Mouse (Mus musculus): Measurements from ENCODE around the gene Tsnaxip1. TPM values are rescaled to one million over a fixed set of nuclear protein-coding genes. Genes with fewer than 3 reads are reported as not detected.

Gene Tsnaxip1
- not detected for polyA plus RNA-seq (2014; fragmentation: Illumina TruSeq; extraction: RNeasy Lipid Tissue Mini Kit (QIAGEN cat#74804); ENCODE audit: low read depth, low replicate concordance)

GRCm38 (mm10) chr8:105826861-105827848, at the start of gene Tsnaxip1, which contains the start of gene Ranbp10:
Gene Tsnaxip1, plus strand, starts transcription at chr8:105827731.
Gene Ranbp10, minus strand, starts transcription at chr8:105827350.

DNA sequence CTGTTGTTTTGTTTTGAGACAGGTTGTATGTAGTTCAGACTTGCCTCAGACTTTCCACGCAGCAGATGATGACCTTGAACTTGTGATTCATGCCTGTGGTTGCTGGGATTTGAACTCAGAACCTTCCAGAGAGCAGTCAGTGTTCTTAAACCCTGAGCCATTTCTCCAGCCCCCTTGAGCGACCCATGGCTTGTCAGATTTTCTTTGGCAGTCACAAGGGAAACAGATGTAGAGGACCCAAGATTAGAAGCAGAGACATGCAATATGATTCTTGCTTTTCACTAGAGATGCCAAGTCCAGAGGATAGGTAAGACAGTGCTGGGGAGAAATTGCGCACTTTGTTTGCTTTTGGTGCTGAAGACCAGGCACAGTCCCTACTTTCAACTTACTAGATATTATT, 25.6 kb downstream of the Tsnaxip1 start, which contains the start of gene Cenpt:
TSS of gene Cenpt (minus strand) at position 101 of the 400 bp plus-strand sequence.

DNA sequence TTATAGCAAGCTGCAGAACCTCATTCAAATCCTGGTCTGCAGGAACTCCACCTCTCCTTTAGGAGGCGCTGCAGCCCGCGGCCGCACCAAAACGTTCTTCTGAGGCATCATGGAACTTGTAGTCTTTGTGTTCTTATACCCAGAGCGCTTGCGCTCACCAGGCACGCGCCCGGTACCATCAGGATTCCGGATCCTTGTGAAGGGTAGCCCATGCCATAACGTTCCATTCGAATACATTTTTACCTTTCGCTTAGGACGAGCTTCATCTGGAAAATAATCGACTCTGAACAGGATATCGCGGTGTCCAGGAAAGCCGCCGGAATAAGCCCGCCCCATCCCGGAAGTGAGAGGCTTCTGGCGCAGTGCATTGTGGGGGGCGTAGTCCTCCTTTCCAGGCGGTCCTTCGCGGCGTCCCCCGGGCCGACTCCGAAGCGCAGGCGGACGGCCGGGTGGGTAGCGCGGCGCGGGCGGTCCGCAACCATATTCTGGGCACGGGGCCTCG, 27.2 kb downstream of the Tsnaxip1 start, which contains the start of gene Thap11:
TSS of gene Thap11 (plus strand) at position 418 of the 502 bp plus-strand sequence.

GRCm38 (mm10) chr8:105860143-105860981, 32.8 kb downstream of the Tsnaxip1 start, which contains the start of gene Nutf2:
Gene Nutf2, plus strand, starts transcription at chr8:105860580.

GRCm38 (mm10) chr8:105880754-105881520, 53.4 kb downstream of the Tsnaxip1 start, which contains the start of gene Edc4:
Gene Edc4, plus strand, starts transcription at chr8:105880881.

DNA sequence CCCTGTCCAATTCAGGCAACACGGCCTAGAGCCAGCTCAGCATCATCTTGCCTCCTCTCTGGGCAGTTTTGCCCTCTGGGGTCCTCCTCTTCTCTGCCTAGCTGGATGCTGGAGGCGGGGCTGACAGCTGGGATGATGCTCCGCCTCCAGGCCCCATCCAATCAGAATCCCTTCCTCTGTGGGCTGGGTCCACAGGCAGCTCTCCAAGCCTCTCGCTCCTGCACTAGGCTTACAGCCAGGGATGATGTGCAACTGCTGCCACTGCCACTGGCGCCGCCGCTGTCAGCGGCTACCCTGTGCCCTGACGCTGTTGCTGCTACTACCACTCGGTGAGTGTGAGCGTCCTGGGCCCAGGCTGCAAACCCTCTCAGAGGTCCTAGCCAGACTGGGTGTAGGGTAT, 65.8 kb downstream of the Tsnaxip1 start, which contains the start of gene Nrn1l:
TSS of gene Nrn1l (plus strand) at position 229 of the 400 bp plus-strand sequence.

Other genes starting within 250 kb of the Tsnaxip1 start
- 0.93 TPM for gene Ripor1, start 222.5 kb upstream of the Tsnaxip1 start, polyA plus RNA-seq (2014; fragmentation: Illumina TruSeq; extraction: RNeasy Lipid Tissue Mini Kit (QIAGEN cat#74804); ENCODE audit: low read depth, low replicate concordance)
- 70.9 TPM for gene Ctcf, start 191.2 kb upstream of the Tsnaxip1 start, polyA plus RNA-seq (2014; fragmentation: Illumina TruSeq; extraction: RNeasy Lipid Tissue Mini Kit (QIAGEN cat#74804); ENCODE audit: low read depth, low replicate concordance)
- not detected for gene Agrp, start 190.3 kb upstream of the Tsnaxip1 start, polyA plus RNA-seq (2014; fragmentation: Illumina TruSeq; extraction: RNeasy Lipid Tissue Mini Kit (QIAGEN cat#74804); ENCODE audit: low read depth, low replicate concordance)
- gene Carmil2, start 141.5 kb upstream of the Tsnaxip1 start, polyA plus RNA-seq (2014; fragmentation: Illumina TruSeq; extraction: RNeasy Lipid Tissue Mini Kit (QIAGEN cat#74804); ENCODE audit: low read depth, low replicate concordance) = not detected
- gene Acd, start 126.6 kb upstream of the Tsnaxip1 start, polyA plus RNA-seq (2014; fragmentation: Illumina TruSeq; extraction: RNeasy Lipid Tissue Mini Kit (QIAGEN cat#74804); ENCODE audit: low read depth, low replicate concordance) = 1.1 TPM
- gene Pard6a, start 126.6 kb upstream of the Tsnaxip1 start, polyA plus RNA-seq (2014; fragmentation: Illumina TruSeq; extraction: RNeasy Lipid Tissue Mini Kit (QIAGEN cat#74804); ENCODE audit: low read depth, low replicate concordance) = not detected
- gene 4933405L10Rik, start 120.1 kb upstream of the Tsnaxip1 start, polyA plus RNA-seq (2014; fragmentation: Illumina TruSeq; extraction: RNeasy Lipid Tissue Mini Kit (QIAGEN cat#74804); ENCODE audit: low read depth, low replicate concordance) = not detected
- not detected for gene Enkd1, start 119.5 kb upstream of the Tsnaxip1 start, polyA plus RNA-seq (2014; fragmentation: Illumina TruSeq; extraction: RNeasy Lipid Tissue Mini Kit (QIAGEN cat#74804); ENCODE audit: low read depth, low replicate concordance)
- gene Gfod2, start 69.1 kb upstream of the Tsnaxip1 start, polyA plus RNA-seq (2014; fragmentation: Illumina TruSeq; extraction: RNeasy Lipid Tissue Mini Kit (QIAGEN cat#74804); ENCODE audit: low read depth, low replicate concordance) = 0.20 TPM
- 4.1 TPM for gene Ranbp10, start 381 bp upstream of the Tsnaxip1 start, polyA plus RNA-seq (2014; fragmentation: Illumina TruSeq; extraction: RNeasy Lipid Tissue Mini Kit (QIAGEN cat#74804); ENCODE audit: low read depth, low replicate concordance)
- gene Cenpt, start 25.5 kb downstream of the Tsnaxip1 start, polyA plus RNA-seq (2014; fragmentation: Illumina TruSeq; extraction: RNeasy Lipid Tissue Mini Kit (QIAGEN cat#74804); ENCODE audit: low read depth, low replicate concordance) = 0.69 TPM
- gene Thap11, start 27.4 kb downstream of the Tsnaxip1 start, polyA plus RNA-seq (2014; fragmentation: Illumina TruSeq; extraction: RNeasy Lipid Tissue Mini Kit (QIAGEN cat#74804); ENCODE audit: low read depth, low replicate concordance) = 11.1 TPM
- gene Nutf2, start 32.8 kb downstream of the Tsnaxip1 start, polyA plus RNA-seq (2014; fragmentation: Illumina TruSeq; extraction: RNeasy Lipid Tissue Mini Kit (QIAGEN cat#74804); ENCODE audit: low read depth, low replicate concordance) = 55.0 TPM
- 2.0 TPM for gene Edc4, start 53.1 kb downstream of the Tsnaxip1 start, polyA plus RNA-seq (2014; fragmentation: Illumina TruSeq; extraction: RNeasy Lipid Tissue Mini Kit (QIAGEN cat#74804); ENCODE audit: low read depth, low replicate concordance)
- not detected for gene Nrn1l, start 65.8 kb downstream of the Tsnaxip1 start, polyA plus RNA-seq (2014; fragmentation: Illumina TruSeq; extraction: RNeasy Lipid Tissue Mini Kit (QIAGEN cat#74804); ENCODE audit: low read depth, low replicate concordance)
- 3.1 TPM for gene Pskh1, start 72.7 kb downstream of the Tsnaxip1 start, polyA plus RNA-seq (2014; fragmentation: Illumina TruSeq; extraction: RNeasy Lipid Tissue Mini Kit (QIAGEN cat#74804); ENCODE audit: low read depth, low replicate concordance)
- gene Ctrl, start 106.1 kb downstream of the Tsnaxip1 start, polyA plus RNA-seq (2014; fragmentation: Illumina TruSeq; extraction: RNeasy Lipid Tissue Mini Kit (QIAGEN cat#74804); ENCODE audit: low read depth, low replicate concordance) = not detected
- gene Psmb10, start 110.7 kb downstream of the Tsnaxip1 start, polyA plus RNA-seq (2014; fragmentation: Illumina TruSeq; extraction: RNeasy Lipid Tissue Mini Kit (QIAGEN cat#74804); ENCODE audit: low read depth, low replicate concordance) = not detected
- not detected for gene Lcat, start 115.7 kb downstream of the Tsnaxip1 start, polyA plus RNA-seq (2014; fragmentation: Illumina TruSeq; extraction: RNeasy Lipid Tissue Mini Kit (QIAGEN cat#74804); ENCODE audit: low read depth, low replicate concordance)
- gene Slc12a4, start 138.4 kb downstream of the Tsnaxip1 start, polyA plus RNA-seq (2014; fragmentation: Illumina TruSeq; extraction: RNeasy Lipid Tissue Mini Kit (QIAGEN cat#74804); ENCODE audit: low read depth, low replicate concordance) = 1.4 TPM
- not detected for gene Dpep3, start 151.7 kb downstream of the Tsnaxip1 start, polyA plus RNA-seq (2014; fragmentation: Illumina TruSeq; extraction: RNeasy Lipid Tissue Mini Kit (QIAGEN cat#74804); ENCODE audit: low read depth, low replicate concordance)
- gene Dus2, start 163.6 kb downstream of the Tsnaxip1 start, polyA plus RNA-seq (2014; fragmentation: Illumina TruSeq; extraction: RNeasy Lipid Tissue Mini Kit (QIAGEN cat#74804); ENCODE audit: low read depth, low replicate concordance) = 2.1 TPM
- not detected for gene Dpep2nb, start 178.2 kb downstream of the Tsnaxip1 start, polyA plus RNA-seq (2014; fragmentation: Illumina TruSeq; extraction: RNeasy Lipid Tissue Mini Kit (QIAGEN cat#74804); ENCODE audit: low read depth, low replicate concordance)
- gene Ddx28, start 184.2 kb downstream of the Tsnaxip1 start, polyA plus RNA-seq (2014; fragmentation: Illumina TruSeq; extraction: RNeasy Lipid Tissue Mini Kit (QIAGEN cat#74804); ENCODE audit: low read depth, low replicate concordance) = 2.9 TPM
- gene Nfatc3, start 231.1 kb downstream of the Tsnaxip1 start, polyA plus RNA-seq (2014; fragmentation: Illumina TruSeq; extraction: RNeasy Lipid Tissue Mini Kit (QIAGEN cat#74804); ENCODE audit: low read depth, low replicate concordance) = 48.4 TPM